Mouse (Mus musculus) thymus, postnatal 25 days (tissue): Measurements from ENCODE around the gene Clec2e.
"Not testable (repeated sequence)": the region's sequence is repeated elsewhere in the genome, so short reads cannot be mapped to it uniquely, and the experiment has no call there.

Experiments used
- DNase-seq: peaks from one replicate; pipeline ENCODE4 v3.0.0; 2022

Clec2e gene

GRCm38 (mm10) chr6:129100794-129101193 is at the start of gene Clec2e:
TSS of gene Clec2e (minus strand) at chr6:129100913.
- DNase-seq, result not testable (repeated sequence)

- DNase-seq, result no peak
Measured at GRCm38 (mm10) chr6:129146812-129147211, 46.1 kb upstream of the Clec2e start.

GRCm38 (mm10) chr6:129132604-129133341 is 32.1 kb upstream of the Clec2e start:
- no peak for DNase-seq

GRCm38 (mm10) chr6:129126861-129127260 is 26.1 kb upstream of the Clec2e start:
- DNase-seq, result no peak

GRCm38 (mm10) chr6:129124531-129124930 is 23.8 kb upstream of the Clec2e start:
- not testable (repeated sequence) for DNase-seq

GRCm38 (mm10) chr6:129116223-129116622 is 15.5 kb upstream of the Clec2e start:
- no peak for DNase-seq

- DNase-seq, result not testable (repeated sequence)
Measured at GRCm38 (mm10) chr6:129114237-129114636, 13.5 kb upstream of the Clec2e start.

GRCm38 (mm10) chr6:129113769-129114168 is 13.1 kb upstream of the Clec2e start:
- DNase-seq, result no peak

- DNase-seq, result no peak
Measured at GRCm38 (mm10) chr6:129113030-129113673, 12.4 kb upstream of the Clec2e start.

GRCm38 (mm10) chr6:129112526-129112925 is 11.8 kb upstream of the Clec2e start:
- DNase-seq, result no peak

- no peak for DNase-seq
Measured at GRCm38 (mm10) chr6:129107916-129108315, 7.2 kb upstream of the Clec2e start.

GRCm38 (mm10) chr6:129102858-129103555 is 2.3 kb upstream of the Clec2e start:
- no peak for DNase-seq

GRCm38 (mm10) chr6:129101604-129102003 is 891 bp upstream of the Clec2e start:
- no peak for DNase-seq

- DNase-seq, result no peak
Measured at GRCm38 (mm10) chr6:129097929-129098328, 2.8 kb downstream of the Clec2e start.

GRCm38 (mm10) chr6:129095166-129095565 is 5.5 kb downstream of the Clec2e start:
- DNase-seq, result peak; percentile 32

- not testable (repeated sequence) for DNase-seq
Measured at GRCm38 (mm10) chr6:129088596-129088995, 12.1 kb downstream of the Clec2e start.

- peak; percentile 54 for DNase-seq
Measured at GRCm38 (mm10) chr6:129088161-129088560, 12.6 kb downstream of the Clec2e start.

- not testable (repeated sequence) for DNase-seq
Measured at GRCm38 (mm10) chr6:129086031-129086430, 14.7 kb downstream of the Clec2e start.

- DNase-seq, result no peak
Measured at GRCm38 (mm10) chr6:129085098-129085497, 15.6 kb downstream of the Clec2e start.

GRCm38 (mm10) chr6:129066986-129067385 is 33.7 kb downstream of the Clec2e start:
- DNase-seq, result peak; percentile 55

- no peak for DNase-seq
Measured at GRCm38 (mm10) chr6:129066530-129066929, 34.2 kb downstream of the Clec2e start.

- no peak for DNase-seq
Measured at GRCm38 (mm10) chr6:129065857-129066256, 34.9 kb downstream of the Clec2e start.

GRCm38 (mm10) chr6:129065407-129065806 is 35.3 kb downstream of the Clec2e start:
- DNase-seq, result no peak

- no peak for DNase-seq
Measured at GRCm38 (mm10) chr6:129058013-129058412, 42.7 kb downstream of the Clec2e start.
